Mouse (Mus musculus): ENCODE data around the gene Pla2g1b.
A peak's percentile ranks its signal among the peaks of the same experiment; 100 is the strongest.
"Not testable (repeated sequence)": the region's sequence is repeated elsewhere in the genome, so short reads cannot be mapped to it uniquely, and the experiment has no call there.

Gene Pla2g1b

DNA sequence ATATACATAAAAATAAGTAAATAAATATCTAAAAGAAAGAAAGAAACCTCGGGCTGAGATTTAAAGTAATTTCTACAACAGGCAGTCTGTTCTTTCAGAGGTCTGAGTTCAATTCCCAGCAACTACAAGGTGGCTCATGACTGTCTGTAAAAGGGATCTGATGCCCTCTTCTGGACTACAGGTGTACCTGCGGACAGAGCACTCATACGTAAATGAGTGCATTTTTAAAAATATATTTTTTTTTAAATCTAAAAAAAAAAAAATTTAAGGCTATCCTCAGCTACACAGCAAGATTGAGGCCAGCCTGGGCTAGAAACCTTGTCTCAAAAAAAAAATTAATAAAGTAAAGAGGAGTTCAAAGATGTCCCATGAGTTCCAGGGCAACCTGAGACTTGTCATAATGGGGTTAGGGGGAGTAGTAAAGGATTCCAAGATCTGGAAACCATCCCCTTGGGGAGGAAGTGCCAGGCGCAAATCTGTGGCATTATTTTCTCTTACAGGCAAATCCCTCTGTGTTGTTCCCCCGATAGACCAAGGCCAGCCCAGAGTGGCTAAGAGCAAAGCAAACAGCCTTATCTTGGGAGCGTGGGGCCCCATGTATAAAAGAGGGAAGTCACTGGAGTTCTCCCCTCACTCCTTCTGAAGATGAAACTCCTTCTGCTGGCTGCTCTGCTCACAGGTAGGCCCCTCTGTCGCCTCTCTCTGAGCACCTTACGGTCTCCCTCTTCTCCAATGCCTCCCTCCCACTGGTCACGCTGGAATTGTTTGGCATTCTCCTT is at the start of gene Pla2g1b:
Gene Pla2g1b, plus strand, starts transcription at position 621 of the 779 bp plus-strand sequence.
- no peak for DNase-seq

DNA sequence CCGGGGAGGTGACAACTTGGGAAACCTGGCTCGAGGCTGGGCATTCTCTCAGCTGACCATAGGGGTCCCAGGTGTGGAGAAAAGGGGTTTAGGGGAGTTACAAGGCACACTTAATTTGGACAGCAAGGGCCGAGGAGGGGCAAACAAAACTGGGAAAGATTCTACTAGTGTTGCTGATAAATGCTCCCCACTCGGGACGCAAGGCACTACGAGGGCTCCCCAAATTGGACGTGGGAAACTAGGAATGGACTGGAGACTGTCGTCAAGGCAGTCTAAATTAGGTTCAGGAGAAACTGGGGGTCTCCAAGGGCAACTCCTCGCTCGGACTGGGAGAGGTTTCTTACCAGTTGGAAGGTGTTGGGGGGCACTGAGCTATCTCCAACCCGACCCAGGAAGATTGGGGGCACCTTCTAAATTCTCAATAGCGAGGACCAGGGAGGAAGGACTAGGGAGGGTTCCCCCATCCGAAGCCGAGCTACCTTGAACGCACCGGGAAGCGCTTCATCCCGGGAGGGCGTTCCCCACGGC is 37.2 kb upstream of the Pla2g1b start:
- DNase-seq, result no peak

DNA sequence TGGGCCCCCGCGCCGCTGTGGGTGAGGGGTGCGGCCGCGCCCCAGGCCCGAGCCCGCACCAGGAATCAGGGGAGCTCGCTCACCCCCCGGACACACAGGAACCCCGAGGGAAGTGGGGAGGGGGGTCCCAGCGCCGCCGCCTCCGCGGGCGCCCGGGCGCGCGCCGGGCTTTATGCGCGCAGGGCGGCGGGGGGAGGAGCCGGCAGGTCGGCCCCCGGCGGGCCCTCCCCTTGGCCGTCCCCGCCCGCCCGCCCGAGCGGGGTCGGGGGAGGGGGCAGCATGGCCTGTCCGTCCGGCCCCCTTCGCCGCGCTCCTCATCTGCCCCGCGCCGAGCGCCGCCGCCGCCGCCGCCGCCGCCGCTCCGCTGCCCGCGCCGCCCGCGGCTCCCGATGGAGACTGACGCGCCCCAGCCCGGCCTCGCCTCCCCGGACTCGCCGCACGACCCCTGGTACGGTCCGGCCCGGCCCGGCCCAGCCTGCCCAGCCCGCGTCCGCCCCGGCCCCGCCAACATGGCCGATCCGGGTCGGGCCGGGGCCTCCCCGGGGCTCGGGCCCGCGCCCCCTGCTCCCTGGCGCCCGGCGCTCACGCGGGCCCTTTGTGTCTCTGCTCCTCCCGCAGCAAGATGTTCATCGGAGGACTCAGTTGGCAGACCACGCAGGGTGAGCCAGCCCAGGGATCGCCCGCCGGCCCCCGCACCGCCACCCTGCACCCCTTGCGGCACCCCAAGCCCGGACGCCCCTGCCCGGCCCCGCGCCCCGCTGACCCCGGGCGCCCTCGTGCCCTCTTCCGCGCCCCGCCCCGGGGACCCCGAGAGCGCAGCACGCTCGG is 36.5 kb upstream of the Pla2g1b start, which contains the start of gene Msi1:
Gene Msi1, plus strand, starts transcription at position 241 of the 828 bp plus-strand sequence.
- no peak for DNase-seq

DNA sequence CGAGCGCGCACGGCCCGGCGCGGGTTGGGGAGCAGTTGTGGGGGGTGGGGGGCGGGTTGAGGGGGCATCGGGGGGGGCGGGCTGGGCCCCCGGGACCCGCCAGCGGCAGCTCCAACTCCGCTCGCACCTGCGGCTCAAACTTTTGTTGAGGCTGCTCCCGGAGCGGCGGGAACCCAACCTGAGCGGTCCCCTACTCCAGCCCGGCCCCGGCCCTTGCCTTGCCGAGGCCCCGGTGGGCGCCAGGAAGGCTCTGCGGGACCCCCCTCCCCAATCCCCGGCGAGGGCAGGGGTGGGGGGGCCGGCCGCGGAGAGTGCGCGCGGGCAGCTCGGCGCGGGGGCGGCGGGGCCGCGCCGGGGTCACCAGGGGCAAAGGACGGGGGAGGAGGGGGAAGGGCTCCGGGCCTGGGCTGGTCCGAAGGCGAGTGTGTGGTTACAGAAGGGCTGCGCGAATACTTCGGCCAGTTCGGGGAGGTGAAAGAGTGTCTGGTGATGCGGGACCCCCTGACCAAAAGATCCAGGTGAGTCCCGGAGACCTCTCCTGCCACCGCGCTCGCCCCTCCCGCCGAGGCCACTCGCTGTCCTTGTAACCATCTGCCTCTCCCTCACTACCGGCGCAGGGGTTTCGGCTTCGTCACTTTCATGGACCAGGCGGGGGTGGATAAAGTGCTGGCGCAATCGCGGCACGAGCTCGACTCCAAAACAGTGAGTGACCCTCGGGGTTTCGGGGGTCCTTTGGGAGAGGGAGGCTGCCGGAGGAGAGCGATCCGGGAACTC is 35.7 kb upstream of the Pla2g1b start:
- DNase-seq, result no peak

DNA sequence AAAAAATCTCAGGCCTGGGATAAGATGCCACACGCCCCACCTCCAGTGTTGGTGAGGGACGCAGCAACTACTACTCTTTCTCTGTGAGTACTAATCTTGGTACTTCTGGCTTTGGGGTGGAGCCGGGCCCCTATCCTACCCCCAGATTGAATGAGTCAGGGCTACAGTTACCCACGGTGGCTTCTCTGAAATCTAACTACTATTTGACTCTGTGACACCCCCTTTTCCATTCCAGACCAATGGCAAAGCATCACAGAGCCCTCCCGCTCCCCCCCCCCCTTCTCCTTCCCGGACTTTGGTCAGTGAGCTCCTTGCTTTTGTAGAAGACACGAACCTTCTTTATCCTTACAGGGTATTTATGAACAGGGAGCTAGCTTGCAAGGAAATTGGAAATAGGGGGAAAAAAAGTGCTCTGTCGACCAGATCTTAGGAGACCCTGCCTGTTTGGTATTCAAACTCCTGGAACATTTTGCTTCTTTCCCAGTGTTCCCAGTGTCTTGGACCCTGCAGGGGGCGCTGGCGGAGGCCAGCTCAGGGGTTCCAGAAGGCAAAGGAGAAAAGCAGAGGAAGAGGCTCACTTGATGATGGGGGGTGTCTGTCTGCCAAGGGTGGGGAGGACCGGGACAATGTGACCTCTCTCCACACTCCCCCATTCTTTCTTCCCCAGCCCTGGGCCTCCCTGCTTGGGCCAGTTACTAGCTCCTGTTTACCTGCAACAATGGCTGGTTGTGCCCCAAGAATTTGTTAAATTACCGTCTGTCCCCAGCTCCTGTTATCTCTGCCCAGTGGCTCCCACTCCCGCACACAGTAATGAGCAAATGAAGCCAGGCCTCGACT is 34.8 kb upstream of the Pla2g1b start:
- DNase-seq, result no peak

DNA sequence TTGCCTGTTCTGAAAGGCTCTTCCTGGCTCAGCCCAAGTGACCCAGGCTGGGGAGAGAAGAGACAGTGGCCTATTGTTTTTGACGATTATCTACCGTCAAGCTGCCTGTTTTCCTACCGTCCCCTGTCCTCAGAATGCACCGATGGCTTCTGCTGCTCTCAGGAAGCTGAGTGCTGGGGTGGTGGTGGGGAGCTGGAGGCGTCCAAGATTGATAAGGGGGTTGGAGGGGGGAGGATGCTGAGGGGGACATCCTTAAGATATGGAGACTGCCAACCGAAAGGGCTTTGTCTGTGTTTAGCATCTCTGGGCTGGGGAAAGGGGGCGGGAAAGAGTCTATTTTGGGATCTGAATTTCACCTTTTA is 34.2 kb upstream of the Pla2g1b start:
- DNase-seq, result no peak

DNA sequence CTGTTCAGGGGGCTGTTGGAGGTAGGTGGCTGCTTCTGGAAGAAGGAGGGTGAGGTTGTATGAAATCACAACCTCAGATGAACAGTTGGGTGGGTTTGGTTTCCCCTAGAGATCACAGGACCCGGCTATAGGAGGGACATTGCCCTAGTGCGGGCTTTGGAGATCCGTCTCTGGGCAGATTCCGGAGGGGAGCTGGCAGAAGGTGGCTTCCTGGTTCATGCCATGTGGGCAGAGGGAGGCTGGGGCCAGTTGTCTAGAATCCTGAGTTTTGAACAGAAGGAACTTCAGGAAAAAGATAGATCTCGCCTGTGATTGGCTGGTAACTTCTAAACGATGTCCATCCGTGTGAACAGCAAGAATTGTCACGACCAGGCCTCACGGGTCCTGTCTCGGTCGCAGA is 33.7 kb upstream of the Pla2g1b start:
- no peak for DNase-seq

DNA sequence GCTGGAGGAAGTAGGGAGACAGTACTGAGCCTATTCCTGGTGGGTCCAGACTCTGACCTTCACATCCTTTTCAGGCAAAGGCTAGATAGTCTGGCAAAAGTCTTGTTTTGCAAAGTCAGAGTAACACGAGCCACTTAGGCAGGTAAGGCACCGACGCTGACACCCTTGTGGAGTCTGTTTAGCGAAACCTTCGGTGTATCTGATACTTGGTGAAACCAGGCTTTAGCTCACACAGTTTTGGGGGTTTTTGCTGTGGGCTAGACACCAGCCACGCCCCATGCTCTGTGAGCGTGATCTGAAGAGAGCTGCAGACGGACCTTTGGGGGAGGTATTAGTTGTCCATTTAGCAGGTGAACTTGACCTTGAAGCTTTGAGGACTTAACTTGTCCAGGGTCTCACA is 32.9 kb upstream of the Pla2g1b start:
- DNase-seq, result no peak

DNA sequence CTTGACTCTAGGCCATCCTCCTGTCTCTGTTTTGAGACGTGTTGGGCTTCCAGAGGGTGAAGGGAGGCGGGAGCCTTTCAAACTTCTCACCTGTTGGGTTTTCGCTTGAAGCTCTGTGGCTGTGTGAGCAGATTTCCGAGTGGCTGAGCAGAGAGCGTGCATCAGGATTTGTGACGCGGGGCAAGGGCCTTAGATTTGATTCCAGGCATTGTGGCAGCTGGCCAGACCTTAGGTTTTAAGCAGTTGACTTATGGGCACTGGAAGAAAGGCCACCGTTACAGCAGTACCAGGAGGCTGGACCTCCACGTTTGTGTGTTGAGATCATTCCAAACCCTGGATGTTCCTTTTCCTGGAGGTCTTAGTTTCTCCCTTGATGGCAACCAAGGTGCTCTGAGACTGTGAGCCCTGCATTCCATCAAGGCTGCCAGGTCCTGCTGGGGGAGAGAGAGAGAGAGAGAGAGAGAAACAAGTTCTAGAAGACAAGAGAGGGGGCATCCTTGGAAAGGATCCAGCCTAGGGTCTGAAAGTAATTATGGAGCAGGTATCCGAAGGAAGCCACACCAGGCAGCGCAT is 31.7 kb upstream of the Pla2g1b start:
- no peak for DNase-seq

DNA sequence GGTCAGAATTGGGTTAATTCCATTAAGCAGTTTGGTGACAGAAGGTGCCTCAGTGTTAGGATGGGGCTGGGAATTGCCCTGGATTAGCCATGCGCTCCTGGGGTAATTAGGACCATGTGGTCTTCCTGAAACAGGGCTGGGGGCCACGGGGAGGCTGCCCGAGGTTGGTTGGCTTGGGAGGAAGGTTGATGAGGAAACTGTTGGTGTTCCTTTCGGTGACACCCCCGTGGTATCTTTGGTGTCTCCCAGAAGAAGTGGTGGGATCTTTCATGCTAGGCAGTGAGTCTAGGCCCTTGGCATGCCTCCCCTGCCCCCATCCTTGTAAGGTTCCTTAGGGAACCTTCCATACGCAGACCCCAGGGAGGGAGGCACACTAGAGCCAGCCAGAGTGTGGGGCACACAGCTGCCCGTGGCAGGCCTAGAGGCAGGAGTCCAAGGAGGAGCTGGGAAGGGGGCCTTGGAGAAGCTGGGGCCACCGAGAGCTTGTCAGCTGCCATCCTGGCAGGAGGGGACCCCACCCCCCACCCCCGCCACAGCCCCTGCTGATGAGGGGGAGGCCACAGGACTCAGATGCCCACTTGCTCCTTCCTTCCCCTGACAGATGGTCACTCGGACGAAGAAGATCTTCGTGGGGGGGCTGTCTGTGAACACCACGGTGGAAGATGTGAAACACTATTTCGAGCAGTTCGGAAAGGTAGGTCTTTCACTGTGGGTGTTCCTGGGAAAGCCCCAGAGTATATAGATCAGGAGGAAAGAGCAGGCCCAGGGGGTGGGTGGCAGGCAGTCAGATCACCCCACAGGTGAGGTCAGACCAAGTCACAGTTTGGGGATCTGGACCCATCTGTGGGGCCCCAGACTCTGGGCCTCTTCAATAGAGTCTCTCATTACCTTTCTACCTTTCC is 31.0 kb upstream of the Pla2g1b start:
- DNase-seq, result no peak

DNA sequence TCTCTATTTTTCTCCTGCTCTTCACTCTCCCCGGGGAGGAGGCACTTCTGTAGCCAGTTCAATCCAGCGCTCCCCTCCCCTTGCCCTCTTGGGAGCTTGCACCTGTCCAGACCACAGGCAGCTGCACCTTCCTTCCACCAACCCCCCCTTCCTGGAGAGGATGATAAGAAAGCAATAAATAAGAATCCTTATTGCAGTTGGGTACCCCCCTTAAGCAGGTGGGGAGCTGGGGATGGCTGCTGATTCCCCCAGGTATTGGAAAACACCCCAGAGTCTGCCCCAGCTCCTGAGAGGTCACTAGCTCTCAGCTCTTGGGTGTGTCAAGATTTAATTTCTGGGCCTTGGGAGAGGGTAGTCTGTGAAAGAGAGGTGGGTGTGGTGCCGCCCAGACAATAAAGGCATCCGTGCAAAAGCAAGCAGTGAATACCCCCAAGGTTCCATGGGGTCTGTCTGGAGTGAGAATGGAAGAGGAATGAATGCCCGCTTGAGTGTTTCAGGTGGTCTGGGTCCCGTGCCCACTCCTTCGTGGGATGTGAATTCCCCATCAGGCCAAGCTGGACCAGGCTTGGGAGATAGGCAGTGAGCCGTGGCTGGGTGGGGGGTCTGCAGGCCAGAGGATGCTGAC is 30.2 kb upstream of the Pla2g1b start:
- no peak for DNase-seq

DNA sequence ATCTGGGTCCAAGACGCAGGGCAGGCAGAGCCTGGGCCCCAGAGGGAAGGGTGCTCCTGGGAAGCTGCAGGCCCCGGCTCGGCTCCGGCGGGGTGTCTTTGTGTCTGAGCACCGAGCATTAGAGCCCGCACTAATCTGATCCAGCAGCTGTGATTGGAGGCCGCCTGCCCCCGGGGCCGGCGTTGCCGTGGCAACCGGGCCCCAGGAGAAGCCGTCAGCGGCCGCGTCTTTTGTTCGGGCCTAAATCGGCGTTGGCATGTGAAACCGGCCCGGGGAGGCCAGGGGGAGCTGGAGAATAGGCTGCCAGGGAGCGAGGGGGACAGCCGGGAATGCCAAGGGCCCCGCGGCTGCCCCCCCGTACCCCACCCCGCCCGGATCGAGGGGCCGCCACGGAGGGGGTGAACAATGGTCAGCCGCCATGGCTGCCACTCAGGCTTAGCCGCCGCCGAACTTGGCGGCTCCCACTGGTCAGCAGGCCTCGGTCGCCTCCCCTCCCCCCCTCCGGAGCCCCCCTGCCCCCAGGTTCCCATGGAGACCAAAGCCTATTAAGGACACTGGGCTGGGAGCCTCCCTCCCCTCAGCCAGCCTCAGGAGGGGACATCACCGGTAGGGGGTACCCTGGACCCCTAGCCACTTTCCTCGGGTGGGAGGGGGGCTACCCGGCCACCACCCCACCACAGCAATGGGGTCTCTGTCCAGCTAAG is 29.5 kb upstream of the Pla2g1b start:
- DNase-seq, result peak; percentile 74

DNA sequence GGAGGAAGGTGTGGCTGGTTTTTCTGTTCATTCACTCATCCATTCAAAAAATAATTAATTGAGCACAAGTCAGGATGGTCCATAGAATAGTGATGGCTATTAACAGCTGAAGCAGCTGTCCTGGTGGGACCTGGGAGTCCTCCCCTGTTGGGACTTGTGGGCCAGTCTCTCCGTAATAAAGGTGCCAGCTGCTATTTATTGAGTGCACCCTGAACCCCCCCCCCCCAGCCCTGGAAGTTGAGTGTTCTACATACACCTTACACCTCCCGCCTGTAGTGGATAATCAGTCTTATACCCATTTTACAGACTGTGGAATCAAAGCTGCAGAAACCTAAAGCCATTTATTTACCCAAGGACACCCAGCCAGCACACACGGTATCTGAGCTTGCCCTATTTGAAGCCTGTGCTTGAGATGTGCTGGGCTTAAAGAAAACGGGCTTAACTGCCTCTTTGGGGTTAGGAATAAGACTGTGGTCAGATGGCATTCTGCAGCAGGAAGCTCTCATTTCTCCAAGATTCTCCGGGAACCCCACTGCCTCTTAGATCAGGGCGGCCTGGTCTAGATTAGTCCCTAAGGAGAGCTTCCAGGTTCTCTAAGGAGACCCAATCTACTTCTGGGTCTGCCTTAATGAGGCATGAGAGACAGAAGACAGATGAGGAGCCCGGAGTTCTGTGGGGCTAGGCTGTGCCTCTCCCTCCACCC is 28.7 kb upstream of the Pla2g1b start:
- DNase-seq, result no peak

DNA sequence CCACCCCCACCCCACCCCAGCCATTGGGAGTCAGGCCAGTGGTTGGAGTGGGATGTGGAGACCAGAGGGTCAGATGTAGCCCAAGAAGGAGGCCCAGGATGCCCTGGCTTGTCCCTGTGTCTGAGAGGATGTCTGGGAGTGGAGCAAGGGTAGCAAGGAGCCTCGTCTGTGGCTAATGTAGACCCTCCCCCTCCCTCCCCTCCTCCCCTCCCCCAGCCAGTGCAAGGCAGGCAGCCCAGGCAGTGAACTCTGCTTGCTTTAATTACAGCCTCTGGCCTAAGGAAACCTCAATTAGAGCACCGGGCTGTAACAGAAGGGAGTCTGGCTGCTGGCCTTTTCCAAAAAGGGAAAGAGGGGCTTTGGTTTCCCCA is 28.1 kb upstream of the Pla2g1b start:
- no peak for DNase-seq

DNA sequence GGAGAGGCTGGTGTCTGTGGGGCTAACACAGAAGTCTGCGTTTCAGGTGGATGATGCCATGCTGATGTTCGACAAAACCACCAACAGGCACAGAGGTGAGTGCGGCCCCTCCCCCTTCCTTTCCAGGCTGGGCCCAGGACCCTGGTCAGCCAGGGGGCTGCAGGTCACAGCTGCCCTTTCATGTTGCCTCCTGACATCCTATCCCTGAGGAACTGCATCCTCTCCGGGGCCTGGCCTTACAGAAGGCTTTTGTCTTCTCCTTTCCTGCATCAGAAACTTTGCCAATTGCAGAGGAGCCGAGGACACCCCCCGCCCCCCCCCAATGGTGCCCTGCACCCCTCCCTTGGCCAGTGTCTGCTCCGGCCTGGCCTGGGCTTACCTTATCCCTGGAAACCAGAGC is 27.4 kb upstream of the Pla2g1b start:
- DNase-seq, result no peak

DNA sequence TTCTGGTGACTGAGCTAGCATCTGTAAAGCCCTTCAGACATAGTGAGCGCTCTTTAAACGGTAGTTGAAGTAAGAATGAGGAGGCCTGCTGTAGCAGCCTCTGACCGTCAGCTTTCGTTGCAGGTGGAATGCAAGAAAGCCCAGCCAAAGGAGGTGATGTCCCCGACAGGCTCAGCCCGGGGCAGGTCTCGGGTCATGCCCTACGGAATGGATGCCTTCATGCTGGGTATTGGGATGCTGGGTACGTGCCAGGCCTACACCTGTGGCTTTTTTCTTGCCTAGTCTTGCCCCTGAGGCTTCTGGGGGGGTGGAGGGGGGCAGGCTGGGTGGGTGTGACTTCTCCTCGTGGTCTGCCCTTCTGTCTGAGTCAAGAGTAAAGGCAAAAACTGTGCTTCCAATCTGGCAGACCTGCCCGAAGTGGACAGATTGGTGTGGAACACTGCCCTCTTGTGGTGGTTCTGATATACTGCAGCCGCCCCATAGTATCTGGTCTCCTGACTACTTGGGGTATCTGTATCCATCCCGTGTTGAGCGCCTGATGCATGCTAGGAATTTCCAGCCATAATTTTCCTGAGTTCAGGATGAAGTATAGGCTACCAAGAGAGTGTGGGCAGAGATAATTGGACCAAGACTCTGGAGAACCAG is 24.7 kb upstream of the Pla2g1b start:
- peak; percentile 71 for DNase-seq

DNA sequence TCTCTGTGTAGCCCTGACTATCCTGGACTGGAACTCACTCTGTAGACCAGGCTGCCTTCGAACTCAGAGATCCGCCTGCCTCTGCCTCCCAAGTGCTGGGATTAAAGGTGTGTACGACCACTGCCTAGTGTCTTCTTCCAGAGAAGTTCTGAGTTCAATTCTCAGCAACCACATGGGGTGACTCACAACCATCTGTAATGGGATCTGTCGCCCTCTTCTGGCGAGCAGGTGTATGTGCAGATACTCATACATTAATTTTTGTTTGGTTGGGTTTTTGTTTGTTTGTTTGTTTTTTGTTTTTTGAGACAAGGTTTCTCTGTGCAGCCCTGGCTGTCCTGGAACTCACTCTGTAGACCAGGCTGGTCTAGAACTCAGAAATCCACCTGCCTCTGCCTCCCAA is 23.4 kb upstream of the Pla2g1b start:
- DNase-seq, result not testable (repeated sequence)

DNA sequence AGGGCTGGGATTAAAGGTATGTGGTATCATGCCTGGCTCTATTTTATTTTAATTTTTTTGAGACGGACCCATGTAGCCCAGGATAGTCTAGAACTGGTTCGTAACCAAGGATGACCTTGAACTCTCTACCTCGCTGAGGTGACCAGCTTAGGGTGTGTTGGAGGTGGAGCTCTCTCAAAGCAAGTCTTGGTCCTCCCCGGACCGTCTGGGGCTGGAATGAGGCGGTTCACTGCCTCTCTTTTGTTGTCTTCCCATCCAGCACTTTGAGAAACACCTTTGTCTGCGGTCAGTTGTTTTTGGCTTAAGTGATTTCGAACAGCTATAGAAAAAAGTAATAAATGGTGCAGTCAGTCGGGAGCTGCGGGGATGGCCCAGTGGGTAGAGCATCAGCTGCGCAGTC is 21.9 kb upstream of the Pla2g1b start:
- no peak for DNase-seq

DNA sequence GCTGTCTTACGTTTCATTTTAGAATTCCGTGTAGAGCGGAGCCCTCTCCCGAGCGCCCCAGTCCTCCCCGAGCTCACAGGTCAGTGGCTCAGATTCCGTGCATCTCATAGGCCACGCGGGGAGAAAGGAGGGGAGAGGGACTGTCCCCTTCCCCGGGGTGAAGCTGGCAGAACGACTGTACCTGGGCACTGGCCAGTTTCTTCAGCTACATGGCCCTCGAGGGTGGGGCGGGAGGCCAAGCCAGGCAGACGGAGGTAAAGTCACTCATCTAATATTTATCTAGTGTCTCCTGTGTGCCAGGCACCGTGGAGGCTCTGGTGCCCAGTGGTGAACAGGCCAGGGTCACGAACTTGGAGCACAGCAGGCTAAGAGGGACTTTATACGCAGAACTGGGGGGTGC is 19.0 kb upstream of the Pla2g1b start:
- DNase-seq, result no peak
